Mouse (Mus musculus) MEL (cell line): ENCODE measurements around the gene Fyn. TPM values are rescaled to one million over a fixed set of nuclear protein-coding genes. Genes with fewer than 3 reads are reported as not detected.

Experiments used
- DNase-seq: peaks from one replicate; pipeline ENCODE4 v3.0.0; 2011; ENCODE audit warnings: low read depth, low spot score
- H3K27ac ChIP-seq: 2 replicates; pipeline ENCODE4 v1.5.1; 2012; ENCODE audit warnings: low read depth, mild to moderate bottlenecking, control low read depth, low read length, moderate library complexity; ENCODE audit not compliant: control insufficient read depth
- H3K27me3 ChIP-seq, 2 experiments: fragments of 150-350 bp in 1 of 2; sonication (generic) in 1 of 2; 2 replicates each; pipeline ENCODE4 v1.6.1; 2012; ENCODE audit warnings: low read length in 2 of 2, mild to moderate bottlenecking in 2 of 2, improper control_type of control experiment in 1 of 2, moderate library complexity in 1 of 2; ENCODE audit not compliant: insufficient read depth in 2 of 2, control insufficient read depth in 1 of 2
- H3K36me3 ChIP-seq, 2 experiments: 2 replicates each; pipeline ENCODE4 v1.6.1; 2012 to 2014; ENCODE audit warnings: low read length in 2 of 2, improper control_type of control experiment in 1 of 2, inconsistent platforms in 1 of 2, mild to moderate bottlenecking in 1 of 2; ENCODE audit not compliant: insufficient read depth in 2 of 2, control insufficient read depth in 1 of 2
- H3K4me1 ChIP-seq, 2 experiments: fragments of 150-350 bp in 1 of 2; sonication (generic) in 1 of 2; 2 replicates each; pipeline ENCODE4 v1.6.1; 2012; ENCODE audit warnings: low read length in 2 of 2, improper control_type of control experiment in 1 of 2, mild to moderate bottlenecking in 1 of 2; ENCODE audit not compliant: insufficient read depth in 2 of 2, control insufficient read depth in 1 of 2
- H3K4me3 ChIP-seq, 2 experiments: fragments of 150-350 bp in 1 of 2; sonication (generic) in 1 of 2; 2 replicates each; pipeline ENCODE4 v1.5.1; 2012; ENCODE audit warnings: low read depth in 2 of 2, low read length in 2 of 2, mild to moderate bottlenecking in 2 of 2, moderate library complexity in 2 of 2, control low read depth in 1 of 2, improper control_type of control experiment in 1 of 2; ENCODE audit not compliant: control insufficient read depth in 1 of 2, insufficient read depth in 1 of 2
- H3K79me2 ChIP-seq: 2 replicates; pipeline ENCODE4 v1.6.1; 2012; ENCODE audit warnings: mild to moderate bottlenecking, low read length, moderate library complexity; ENCODE audit not compliant: control insufficient read depth, poor library complexity, insufficient read depth
- H3K9ac ChIP-seq: 2 replicates; pipeline ENCODE4 v1.6.1; 2012; ENCODE audit warnings: low read depth, mild to moderate bottlenecking, control low read depth, low read length, moderate library complexity; ENCODE audit not compliant: control insufficient read depth, poor library complexity, severe bottlenecking
- H3K9me3 ChIP-seq: fragments of 150-350 bp; sonication (generic); replicated peaks from 2 replicates; pipeline ENCODE4 v1.6.1; 2012; ENCODE audit warnings: mild to moderate bottlenecking, low read length, improper control_type of control experiment, moderate library complexity; ENCODE audit not compliant: insufficient read depth
- BHLHE40 ChIP-seq: IDR thresholded peaks from 2 replicates; pipeline ENCODE4 v1.6.1; 2012; ENCODE audit warnings: low read depth, mild to moderate bottlenecking, inconsistent platforms, low read length, improper control_type of control experiment, borderline replicate concordance
- ELF1 ChIP-seq: IDR thresholded peaks from 2 replicates; pipeline ENCODE4 v1.6.1; 2014; ENCODE audit warnings: low read depth, mild to moderate bottlenecking, inconsistent platforms, low read length, improper control_type of control experiment, moderate library complexity
- EP300 ChIP-seq, 2 experiments: IDR thresholded peaks; 2 replicates each; pipeline ENCODE4 v1.6.1; 2011; ENCODE audit warnings: improper control_type of control experiment in 2 of 2, low read length in 2 of 2, low read depth in 1 of 2, mild to moderate bottlenecking in 1 of 2
- GATA1 ChIP-seq: IDR thresholded peaks from 2 replicates; pipeline ENCODE4 v1.6.1; 2011; ENCODE audit warnings: low read depth, low read length, improper control_type of control experiment
- MEF2A ChIP-seq: IDR thresholded peaks from 2 replicates; pipeline ENCODE4 v1.6.1; 2014; ENCODE audit warnings: low read depth, mild to moderate bottlenecking, inconsistent platforms, low read length, improper control_type of control experiment; ENCODE audit not compliant: poor library complexity, insufficient replicate concordance, severe bottlenecking; ENCODE audit errors: extremely low read depth
- MXI1 ChIP-seq: IDR thresholded peaks from 2 replicates; pipeline ENCODE4 v1.6.1; 2011; ENCODE audit warnings: mild to moderate bottlenecking, low read depth, low read length, improper control_type of control experiment
- MYB ChIP-seq: IDR thresholded peaks from 2 replicates; pipeline ENCODE4 v1.6.1; 2011; ENCODE audit warnings: mild to moderate bottlenecking, low read depth, low read length, improper control_type of control experiment
- MYC ChIP-seq: IDR thresholded peaks from 2 replicates; pipeline ENCODE4 v1.6.1; 2011; ENCODE audit warnings: low read depth, mild to moderate bottlenecking, low read length, improper control_type of control experiment, moderate library complexity
- POLR2A ChIP-seq, 2 experiments: IDR thresholded peaks; 2 replicates each; pipeline ENCODE4 v1.6.1; 2011 to 2012; ENCODE audit warnings: low read length in 2 of 2, mild to moderate bottlenecking in 2 of 2, control low read depth in 1 of 2, improper control_type of control experiment in 1 of 2, low read depth in 1 of 2, moderate library complexity in 1 of 2; ENCODE audit not compliant: control insufficient read depth in 1 of 2, insufficient read depth in 1 of 2, poor library complexity in 1 of 2
- SMC3 ChIP-seq: IDR thresholded peaks from 2 replicates; pipeline ENCODE4 v1.6.1; 2011; ENCODE audit warnings: low read depth, low read length, improper control_type of control experiment
- TCF12 ChIP-seq: IDR thresholded peaks from 2 replicates; pipeline ENCODE4 v1.6.1; 2014; ENCODE audit warnings: low read depth, mild to moderate bottlenecking, inconsistent platforms, low read length, improper control_type of control experiment, moderate library complexity
- USF2 ChIP-seq, 2 experiments: IDR thresholded peaks; 2 replicates each; pipeline ENCODE4 v1.6.1; 2011 to 2012; ENCODE audit warnings: improper control_type of control experiment in 2 of 2, low read length in 2 of 2, borderline replicate concordance in 1 of 2, inconsistent platforms in 1 of 2, low read depth in 1 of 2, mild to moderate bottlenecking in 1 of 2; ENCODE audit not compliant: insufficient read depth in 1 of 2
- ZC3H11A ChIP-seq: IDR thresholded peaks from 2 replicates; pipeline ENCODE4 v1.6.1; 2012; ENCODE audit warnings: low read depth, mild to moderate bottlenecking, inconsistent platforms, low read length, improper control_type of control experiment
- ZKSCAN1 ChIP-seq: IDR thresholded peaks from 2 replicates; pipeline ENCODE4 v1.6.1; 2012; ENCODE audit warnings: low read depth, mild to moderate bottlenecking, inconsistent platforms, low read length, improper control_type of control experiment, moderate library complexity
- polyA plus RNA-seq, 2 experiments: library from polyadenylated mRNA; stranded (reverse) in 1 of 2; unstranded in 1 of 2; fragments of >175 nt in 1 of 2; fragments of >200 nt in 1 of 2; gene quantifications; 2 replicates each; pipeline versions ENCODE4 v1.2.1 to v1.2.4; 2012; ENCODE audit warnings: low replicate concordance in 2 of 2, low read depth in 1 of 2; ENCODE audit not compliant: insufficient read length in 2 of 2, insufficient read depth in 1 of 2, missing spikeins in 1 of 2
- total RNA-seq: library from RNA; depleted of rRNA; stranded (reverse); fragments of 300-350 nt; gene quantifications from 2 replicates; pipeline ENCODE4 v1.2.3, GENCODE M21; 2012; rRNA removed

The Fyn gene
- total RNA-seq (not detected in 2 replicates), polyA plus RNA-seq (under 1 TPM in 1 of 2 experiments, not detected in 1; 0.03 TPM)

- Histone ChIP-seq H3K9ac (no peak within 1 kb of the TSS), H3K9me3 (no peaks in the 10 kb centered on the region), H3K36me3 (no peaks in the 10 kb centered on the region), H3K4me3 (no peak within 1 kb of the TSS), H3K27ac (no peak within 1 kb of the TSS), H3K4me1 (no peaks in the 10 kb centered on the region)
- DNase-seq = no peak
- no peak for TF ChIP-seq TCF12
- TF ChIP-seq, all 39 proteins: peak for 0
- Histone ChIP-seq H3K27me3 (no peaks in the 10 kb centered on the region), H3K79me2 (no peaks in the 10 kb centered on the region)
Measured at GRCm38 (mm10) chr10:39368572-39369135, at the start of gene Fyn. Gene Fyn (plus strand): TSS chr10:39368855.

GRCm38 (mm10) chr10:39320798-39321622, 47.6 kb upstream of the Fyn start:
- no peaks in the 10 kb centered on the region for H3K36me3 ChIP-seq
- H3K79me2 ChIP-seq = no peaks in the 10 kb centered on the region
- DNase-seq = no peak
- H3K4me1 ChIP-seq = no peaks in the 10 kb centered on the region
- no peaks in the 10 kb centered on the region for H3K27me3 ChIP-seq
- H3K9ac ChIP-seq = no peak overlapping the region
- no peak for TF ChIP-seq ELF1
- no peak for TF ChIP-seq POLR2A (IDR thresholded peaks at IDR 0.05; ENCODE audit: control insufficient read depth in 1 of 2, insufficient read depth in 1 of 2, low read depth in 1 of 2, low read length in 2 of 2, poor library complexity in 1 of 2)
- TF ChIP-seq BHLHE40 = no peak
- no peak for TF ChIP-seq MXI1
- TF ChIP-seq SMC3 = no peak
- no peak for TF ChIP-seq MYC
- no peak for TF ChIP-seq ZC3H11A
- TF ChIP-seq MEF2A = no peak
- TF ChIP-seq TCF12 = no peak
- TF ChIP-seq USF2 (IDR thresholded peaks at IDR 0.05; ENCODE audit: borderline replicate concordance in 1 of 2, insufficient read depth in 1 of 2, low read depth in 1 of 2, low read length in 2 of 2) = no peak
- no peak for TF ChIP-seq EP300 (IDR thresholded peaks at IDR 0.05; ENCODE audit: low read depth in 1 of 2, low read length in 2 of 2)
- no peak for TF ChIP-seq GATA1
- no peak for TF ChIP-seq ZKSCAN1
- TF ChIP-seq MYB = no peak
- H3K4me3 ChIP-seq = no peak overlapping the region
- no peak overlapping the region for H3K27ac ChIP-seq
- H3K9me3 ChIP-seq = no peaks in the 10 kb centered on the region
